Mouse (Mus musculus): Measurements from ENCODE around the gene Mapkap1.

GRCm38 (mm10) chr2:34408341-34408740, 1.8 kb downstream of the Mapkap1 start:
- TF ChIP-seq POLR2A (IDR thresholded peaks at IDR 0.05; ENCODE audit: insufficient read length, low read depth) (no peak), MYOG (IDR thresholded peaks at IDR 0.05; ENCODE audit: control insufficient read depth in 1 of 3, insufficient read depth in 1 of 3, insufficient read length in 2 of 3, low read depth in 2 of 3) (no peak), USF1 (IDR thresholded peaks at IDR 0.05; ENCODE audit: low read depth) (no peak)
